Mouse (Mus musculus) testis, adult 2 months (tissue): ENCODE results near the gene Rnf224.

Experiments
- CTCF ChIP-seq: fragments of 200-500 bp; IDR thresholded peaks from 2 replicates; pipeline ENCODE4 v1.5.1; 2012; ENCODE audit warnings: low read depth, mild to moderate bottlenecking, inconsistent platforms, low read length, moderate library complexity; ENCODE audit not compliant: control insufficient read depth, insufficient read depth, insufficient replicate concordance
- POLR2A ChIP-seq: fragments of 200-500 bp; IDR thresholded peaks from 2 replicates; pipeline ENCODE4 v1.6.1; 2012; ENCODE audit warnings: low read depth, mild to moderate bottlenecking, inconsistent platforms, low read length, moderate library complexity; ENCODE audit not compliant: control insufficient read depth

DNA sequence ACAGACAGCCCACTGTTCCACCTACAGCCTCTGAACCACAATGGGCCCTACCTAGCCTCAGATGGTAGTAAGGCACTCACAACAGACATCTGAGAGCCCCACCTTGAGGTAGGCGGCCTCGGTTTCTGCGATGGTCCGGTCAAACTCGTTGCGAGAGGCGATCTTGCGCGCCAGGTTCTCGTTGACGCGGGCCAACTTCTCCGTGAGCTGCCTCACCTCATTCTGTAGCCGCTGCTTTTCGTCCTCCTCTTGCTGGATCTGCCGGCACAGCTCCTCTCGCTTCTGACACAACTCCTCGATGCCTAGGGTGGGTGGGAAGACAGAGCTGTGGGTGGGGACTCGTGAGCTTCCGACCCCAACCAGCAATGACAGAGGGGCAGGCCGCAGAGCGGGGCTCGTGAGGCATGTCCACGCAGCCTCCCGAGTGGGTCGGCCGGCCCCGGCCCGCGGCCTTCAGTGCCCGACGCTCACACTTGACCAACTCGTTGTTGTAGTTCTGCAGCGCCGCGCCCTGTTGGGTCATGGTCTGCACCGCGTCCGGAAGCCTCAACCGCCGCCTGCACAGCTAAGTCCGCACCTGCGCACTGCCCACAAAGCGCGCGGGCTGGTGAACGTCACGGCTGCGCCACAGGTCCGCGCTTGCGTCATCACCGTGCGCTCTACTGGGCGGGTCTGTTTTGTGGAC is 35.4 kb upstream of the Rnf224 start, which contains the start of the genes Ssna1 and Anapc2:
- TF ChIP-seq CTCF (no peak; the same call in 1 of the 2 replicates), POLR2A (peak; percentile 99)
